Mouse (Mus musculus) C2C12 (cell line): ENCODE measurements around the gene Jak2. TPM values are rescaled to one million over a fixed set of nuclear protein-coding genes. Genes with fewer than 3 reads are reported as not detected.

ENCODE experiments used
- H3K27me3 ChIP-seq: one replicate; pipeline ENCODE4 v1.6.1; 2011; ENCODE audit not compliant: control insufficient read depth, insufficient read depth, insufficient read length
- H3K36me3 ChIP-seq: one replicate; pipeline ENCODE4 v1.6.1; 2011; ENCODE audit not compliant: control insufficient read depth, insufficient read depth
- H3K4me3 ChIP-seq: one replicate; pipeline ENCODE4 v1.5.1; 2011; ENCODE audit warnings: mild to moderate bottlenecking, control low read depth; ENCODE audit not compliant: poor library complexity, insufficient read depth, severe bottlenecking
- H3K79me2 ChIP-seq: one replicate; pipeline ENCODE4 v1.6.1; 2011; ENCODE audit not compliant: control insufficient read depth, insufficient read depth
- H3K79me3 ChIP-seq: one replicate; pipeline ENCODE4 v1.6.1; 2011; ENCODE audit warnings: low read depth, control low read depth
- H3ac ChIP-seq: one replicate; pipeline ENCODE3; 2011; ENCODE audit warnings: low read depth; ENCODE audit not compliant: control insufficient read depth, insufficient read length
- CEBPB ChIP-seq: IDR thresholded peaks from one replicate; pipeline ENCODE4 v1.6.1; 2011; ENCODE audit warnings: low read depth, mild to moderate bottlenecking, control low read depth, moderate library complexity
- CTCF ChIP-seq: IDR thresholded peaks from one replicate; pipeline ENCODE4 v1.5.1; 2011; ENCODE audit not compliant: control insufficient read depth, insufficient read depth, insufficient read length
- FOSL1 ChIP-seq: IDR thresholded peaks from one replicate; pipeline ENCODE4 v1.8.0; 2011; ENCODE audit warnings: mild to moderate bottlenecking, low read length; ENCODE audit not compliant: poor library complexity, insufficient read depth, severe bottlenecking
- MAX ChIP-seq: IDR thresholded peaks from one replicate; pipeline ENCODE4 v1.6.1; 2011; ENCODE audit warnings: mild to moderate bottlenecking, control low read depth
- MYOD1 ChIP-seq: IDR thresholded peaks from one replicate; pipeline ENCODE4 v1.6.1; 2011; ENCODE audit warnings: low read depth; ENCODE audit not compliant: control insufficient read depth, insufficient read length
- MYOG ChIP-seq: IDR thresholded peaks from one replicate; pipeline ENCODE4 v1.6.1; 2011; ENCODE audit not compliant: control insufficient read depth, insufficient read length; ENCODE audit errors: extremely low read depth
- USF1 ChIP-seq: IDR thresholded peaks from one replicate; pipeline ENCODE4 v1.6.1; 2011; ENCODE audit warnings: low read depth, mild to moderate bottlenecking, control low read depth, moderate library complexity
- long read RNA-seq, 2 experiments: library from polyadenylated mRNA; unstranded; transcript quantifications; one replicate each; pipeline ENCODE4 v2.0.0; 2019 to 2020
- polyA plus RNA-seq: library from polyadenylated mRNA; unstranded; fragments of >200 nt; fragmentation: generic; extraction: Trizol; gene quantifications from one replicate; pipeline ENCODE4 v1.2.1, GENCODE M21; 2012; ENCODE audit warnings: missing spikeins

Jak2 gene
- 4.3 TPM for polyA plus RNA-seq
- long read RNA-seq, experiment 1, partial matches to known transcripts, result 2 of 3 reads
- long read RNA-seq, experiment 1, other reads (novel, unspliced or antisense), result 1 of 3 reads
- long read RNA-seq, experiment 2, partial matches to known transcripts, result 5 of 6 reads
- long read RNA-seq, experiment 2, other reads (novel, unspliced or antisense), result 1 of 6 reads

DNA sequence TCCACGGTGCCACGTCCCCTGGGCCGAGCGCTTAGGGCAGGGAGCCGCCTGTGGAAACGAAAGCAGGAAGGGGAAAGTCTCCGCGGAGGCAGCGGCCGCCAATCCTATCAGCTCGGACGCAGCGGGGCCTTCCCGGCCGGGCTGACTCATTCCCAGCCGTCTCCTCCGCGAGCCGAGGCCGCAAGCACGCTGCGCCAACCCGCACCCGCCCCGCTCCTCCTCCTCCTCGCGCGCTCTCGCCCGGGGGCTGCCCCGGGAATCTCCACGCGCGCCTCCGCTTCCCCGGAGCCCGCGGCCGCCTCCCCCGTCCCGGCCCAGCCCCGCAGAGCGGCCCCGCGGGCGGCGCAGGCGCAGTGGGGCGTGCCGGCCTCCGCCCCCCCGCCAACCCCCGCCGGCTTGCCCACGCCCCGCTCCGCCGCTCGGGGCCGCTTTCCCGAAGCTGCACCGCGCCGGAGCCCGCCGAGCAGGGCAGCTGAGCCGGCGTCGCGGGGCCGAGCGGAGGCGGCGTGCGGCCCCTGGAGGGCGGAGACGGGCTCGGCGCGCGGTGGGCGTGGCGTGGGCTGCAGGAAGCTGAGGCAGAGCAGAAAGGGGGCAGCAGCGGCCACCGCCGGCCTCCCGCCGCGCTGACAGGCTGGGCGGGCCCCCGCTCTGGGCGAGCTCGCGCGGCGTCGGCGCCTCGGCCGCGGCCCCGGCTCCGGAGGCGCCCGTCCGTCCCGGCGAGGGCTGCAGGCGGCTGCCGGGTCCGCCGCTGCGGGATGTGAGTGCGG, at the start of gene Jak2:
TSS of gene Jak2 (plus strand) at position 638 of the 767 bp plus-strand sequence.
- H3K79me3 ChIP-seq, result peaks cover 4% of the 10 kb centered on the region
- H3ac ChIP-seq, result peak within 1 kb of the TSS; percentile 93
- TF ChIP-seq MAX (peak; percentile 13), CEBPB (no peak), CTCF (peak; percentile 69), USF1 (no peak), MYOG (no peak)
- no peaks in the 10 kb centered on the region for H3K36me3 ChIP-seq
- H3K79me2 ChIP-seq, result peaks cover 46% of the 10 kb centered on the region
- H3K4me3 ChIP-seq, result peak within 1 kb of the TSS; percentile 79
- H3K27me3 ChIP-seq, result no peaks in the 10 kb centered on the region

GRCm38 (mm10) chr19:29203337-29203736, 48.3 kb upstream of the Jak2 start:
- H3K27me3 ChIP-seq, result no peaks in the 10 kb centered on the region
- no peak overlapping the region for H3K4me3 ChIP-seq
- H3K36me3 ChIP-seq, result no peaks in the 10 kb centered on the region
- no peaks in the 10 kb centered on the region for H3K79me3 ChIP-seq
- H3K79me2 ChIP-seq, result no peaks in the 10 kb centered on the region
- no peak overlapping the region for H3ac ChIP-seq
- TF ChIP-seq CTCF (no peak), MYOD1 (no peak), FOSL1 (no peak), MAX (no peak)

- TF ChIP-seq USF1, result no peak
- no peak for TF ChIP-seq FOSL1
- TF ChIP-seq MYOD1, result no peak
- no peak for TF ChIP-seq MYOG
- no peak for TF ChIP-seq MAX
- TF ChIP-seq CEBPB, result no peak
- no peak for TF ChIP-seq CTCF
- Histone ChIP-seq H3ac (no peak overlapping the region), H3K79me2 (no peaks in the 10 kb centered on the region), H3K4me3 (no peak overlapping the region), H3K36me3 (no peaks in the 10 kb centered on the region), H3K79me3 (no peaks in the 10 kb centered on the region), H3K27me3 (no peaks in the 10 kb centered on the region)
These were observed 47.0 kb upstream of the Jak2 start for GRCm38 (mm10) chr19:29204583-29204982.

- no peaks in the 10 kb centered on the region for H3K27me3 ChIP-seq
- H3K79me2 ChIP-seq, result no peaks in the 10 kb centered on the region
- no peak overlapping the region for H3ac ChIP-seq
- no peak for TF ChIP-seq CTCF
- TF ChIP-seq USF1, result no peak
- TF ChIP-seq MAX, result no peak
- no peak for TF ChIP-seq MYOD1
- TF ChIP-seq CEBPB, result no peak
- TF ChIP-seq FOSL1, result no peak
- no peak for TF ChIP-seq MYOG
- no peak overlapping the region for H3K4me3 ChIP-seq
- no peaks in the 10 kb centered on the region for H3K79me3 ChIP-seq
- no peaks in the 10 kb centered on the region for H3K36me3 ChIP-seq
These were observed 46.4 kb upstream of the Jak2 start for GRCm38 (mm10) chr19:29205267-29205666.

DNA sequence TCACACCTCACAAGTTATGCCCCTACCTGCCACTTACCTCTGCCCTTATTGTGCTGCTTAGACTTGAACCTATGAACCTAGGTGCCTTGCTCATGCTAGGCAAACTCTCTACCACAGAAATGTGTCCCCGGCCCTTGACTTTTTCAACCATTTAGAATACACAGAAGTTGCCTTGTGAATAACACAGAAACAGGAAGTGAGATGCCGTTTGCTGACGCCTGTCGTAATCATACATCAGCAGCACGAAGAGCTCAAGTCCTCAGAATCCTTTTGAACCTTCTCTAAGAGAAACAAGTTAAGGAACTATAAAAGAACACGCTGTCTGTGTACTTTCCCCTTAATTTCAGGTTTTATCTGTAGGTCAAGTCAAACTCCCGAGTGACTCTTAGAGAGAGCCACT, 41.7 kb upstream of the Jak2 start:
- no peaks in the 10 kb centered on the region for H3K27me3 ChIP-seq
- H3ac ChIP-seq, result no peak overlapping the region
- TF ChIP-seq MYOD1 (no peak), USF1 (no peak), CTCF (no peak), MYOG (no peak), MAX (no peak), CEBPB (no peak), FOSL1 (no peak)
- H3K79me2 ChIP-seq, result no peaks in the 10 kb centered on the region
- H3K36me3 ChIP-seq, result no peaks in the 10 kb centered on the region
- H3K4me3 ChIP-seq, result no peak overlapping the region
- no peaks in the 10 kb centered on the region for H3K79me3 ChIP-seq
